Mouse (Mus musculus) heart, postnatal 25 days (tissue): Measurements from ENCODE around the gene Map3k4. TPM values are rescaled to one million over a fixed set of nuclear protein-coding genes. Genes with fewer than 3 reads are reported as not detected.

Source experiments
- DNase-seq: peaks from one replicate; pipeline ENCODE4 v3.0.0; 2022; ENCODE audit warnings: low spot score
- intact Hi-C: fragments of 180-260 bp; cut with DNase I; formaldehyde crosslinking; loops from one replicate; pipeline ENCODE4 v1.15.1; 2025
- total RNA-seq, 2 experiments: library from RNA; stranded (reverse); gene quantifications; 2 replicates each; pipeline ENCODE4 v1.2.3; 2021

Gene Map3k4
- 10 to 100 TPM; 42.9 to 46.3 TPM for total RNA-seq

DNA sequence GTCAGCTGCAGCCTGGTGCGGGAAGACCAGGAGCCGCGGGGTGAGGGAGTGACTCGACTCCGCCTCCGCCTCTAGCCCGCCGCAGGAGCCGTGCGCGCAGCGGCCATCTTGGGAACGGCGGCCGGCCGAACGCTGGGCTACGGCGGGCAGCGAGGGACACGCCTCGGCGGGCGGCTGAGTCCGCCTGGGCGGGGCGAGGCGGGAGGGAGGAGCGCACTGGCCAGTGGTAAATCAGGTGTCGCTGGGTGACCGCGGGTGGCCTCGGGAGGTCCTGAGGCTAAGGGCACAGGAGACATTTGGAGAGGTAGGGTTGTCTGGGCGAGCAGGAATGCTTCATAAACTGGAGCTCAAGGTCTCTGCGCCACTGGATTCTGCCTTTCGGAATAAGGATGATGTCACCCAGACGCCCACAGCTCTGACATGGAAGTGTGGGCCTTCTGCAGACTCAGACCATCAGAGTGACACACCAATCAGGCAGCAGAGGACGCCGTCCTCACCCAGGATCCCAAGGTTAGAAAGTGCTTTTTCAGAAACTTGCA lies at the start of gene Map3k4:
Map3k4 (minus strand) TSS at position 134 of the 539 bp plus-strand sequence.
- peak; percentile 85 for DNase-seq
- intact Hi-C loops: loop anchor here (5.0 kb wide), 1 partner anchor 49 kb away; no protein-coding TSS in a partner anchor

DNA sequence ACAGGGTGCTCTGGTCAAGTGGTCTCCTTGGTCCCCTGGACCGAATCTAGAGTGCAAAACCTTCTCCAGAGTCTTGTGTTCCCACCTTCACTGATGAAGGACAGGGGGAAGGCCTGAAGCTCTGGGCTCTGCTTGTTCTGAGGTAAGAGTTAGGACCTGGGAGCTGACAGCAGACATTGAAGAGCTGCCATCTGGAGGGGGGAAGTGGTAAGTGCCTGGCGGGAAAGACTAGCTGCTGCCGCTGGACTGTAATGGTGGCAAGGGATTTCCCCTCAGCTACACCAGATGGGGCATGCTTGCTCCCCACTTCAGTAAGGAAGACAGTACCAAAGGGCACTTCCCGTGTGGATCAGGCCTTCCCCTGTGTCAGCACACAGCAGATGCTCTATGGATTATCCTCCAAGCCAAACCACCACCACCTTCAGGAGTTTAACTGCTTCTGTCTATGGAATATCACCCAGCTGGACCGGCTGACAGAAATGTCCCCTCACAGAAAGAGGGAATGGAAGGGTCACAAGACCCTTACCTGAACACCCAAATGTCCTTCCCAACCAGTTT lies 48.9 kb upstream of the Map3k4 start:
- peak; percentile 37 for DNase-seq
- intact Hi-C loops: loop anchor here (1.0 to 5.0 kb wide), 3 partner anchors 50 to 101 kb away; partner anchors contain the start of gene Map3k4

DNA sequence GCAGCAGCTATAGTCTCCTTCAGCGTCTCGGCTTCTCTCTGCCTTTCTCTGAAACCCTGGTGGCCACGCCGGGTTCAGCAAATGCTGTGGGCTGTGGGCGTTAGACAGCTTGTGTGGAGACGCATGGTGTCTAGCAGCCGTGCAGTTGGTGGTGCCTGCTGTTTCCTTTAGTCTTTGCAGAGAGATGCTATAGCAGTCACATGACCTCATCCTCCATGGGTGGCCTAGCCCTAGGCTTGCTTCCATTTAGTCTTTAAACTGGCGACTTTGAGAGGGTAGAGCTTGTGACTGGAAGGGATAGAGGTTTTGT lies 45.8 kb upstream of the Map3k4 start:
- DNase-seq: no peak
- intact Hi-C loops: no loop called here

DNA sequence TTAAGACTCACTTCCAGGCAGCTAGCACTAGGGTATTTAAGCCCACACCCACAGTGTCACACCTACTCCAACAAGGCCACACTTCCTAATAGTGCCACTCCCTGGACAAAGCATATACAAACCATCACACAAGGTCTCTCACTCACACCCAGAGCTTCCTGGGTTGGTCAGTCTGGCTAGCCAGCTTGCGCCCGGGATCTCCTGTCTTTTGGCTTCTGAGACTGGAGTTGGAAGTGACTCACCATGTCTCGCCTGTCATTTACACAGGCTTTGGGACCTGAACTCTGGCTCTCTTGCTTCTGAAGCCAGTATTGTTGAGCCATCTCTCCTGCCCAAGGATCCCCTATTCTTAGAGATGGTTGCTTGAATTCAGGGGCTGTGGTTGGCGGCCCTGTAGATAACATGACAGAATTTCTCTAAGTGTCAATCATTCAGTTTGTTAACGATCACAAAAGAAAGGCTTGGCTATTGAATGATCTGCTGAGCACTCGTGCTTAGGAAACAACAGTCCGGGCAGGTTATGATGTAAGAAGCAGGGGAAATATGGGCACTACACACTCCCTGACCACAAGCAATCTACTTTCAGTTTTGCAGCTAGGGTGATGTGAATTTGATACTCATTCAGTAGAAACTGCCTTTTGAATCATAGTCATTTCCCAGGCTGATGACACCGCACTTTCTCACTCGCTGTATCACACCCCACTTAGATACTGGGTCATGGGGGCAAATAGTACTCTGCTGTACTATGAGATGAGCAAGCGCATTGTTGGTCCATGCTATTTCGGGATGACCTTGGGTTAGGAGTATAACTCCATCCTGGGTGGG lies 45.2 kb upstream of the Map3k4 start:
- no peak for DNase-seq
- intact Hi-C loops: no loop called here

DNA sequence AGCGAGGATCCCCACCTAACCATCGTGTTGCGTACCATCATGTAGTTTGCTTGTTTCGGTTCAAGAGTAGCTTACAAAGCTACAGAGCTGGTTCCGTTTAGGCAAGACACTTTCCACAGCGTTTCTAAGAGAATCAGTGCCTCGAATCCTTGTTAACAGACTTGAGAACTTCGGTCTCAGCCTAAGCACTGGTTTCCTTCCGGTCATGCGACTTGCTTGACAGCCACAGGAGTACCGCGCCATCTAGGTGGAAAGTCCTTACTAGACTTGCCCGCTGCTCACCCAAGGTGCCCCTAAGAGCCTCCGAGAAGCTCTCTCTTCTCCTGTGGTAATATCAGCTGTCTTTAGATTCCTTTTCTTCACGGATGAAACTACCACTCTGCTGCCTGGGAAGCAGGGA lies 41.3 kb upstream of the Map3k4 start:
- intact Hi-C loops: no loop called here
- no peak for DNase-seq

DNA sequence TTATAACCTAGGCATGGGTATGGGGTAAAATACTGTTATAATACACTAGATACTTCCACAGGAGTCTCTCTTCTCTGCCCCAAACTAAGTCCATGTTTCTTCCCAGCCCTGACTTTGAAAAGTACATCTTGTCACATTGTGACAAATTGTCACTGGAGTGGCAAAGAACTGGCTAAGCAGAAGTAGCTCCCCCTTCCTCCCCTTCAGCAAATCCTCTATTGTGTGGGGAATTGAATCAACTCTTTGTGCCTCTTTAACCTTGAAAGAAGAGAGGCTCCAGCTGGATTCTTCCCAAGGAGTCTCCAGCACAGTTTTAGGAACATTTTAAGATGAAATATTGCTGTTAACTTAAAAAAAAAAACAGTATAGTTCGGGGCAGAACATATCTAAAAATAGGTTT lies 34.2 kb upstream of the Map3k4 start:
- intact Hi-C loops: no loop called here

DNA sequence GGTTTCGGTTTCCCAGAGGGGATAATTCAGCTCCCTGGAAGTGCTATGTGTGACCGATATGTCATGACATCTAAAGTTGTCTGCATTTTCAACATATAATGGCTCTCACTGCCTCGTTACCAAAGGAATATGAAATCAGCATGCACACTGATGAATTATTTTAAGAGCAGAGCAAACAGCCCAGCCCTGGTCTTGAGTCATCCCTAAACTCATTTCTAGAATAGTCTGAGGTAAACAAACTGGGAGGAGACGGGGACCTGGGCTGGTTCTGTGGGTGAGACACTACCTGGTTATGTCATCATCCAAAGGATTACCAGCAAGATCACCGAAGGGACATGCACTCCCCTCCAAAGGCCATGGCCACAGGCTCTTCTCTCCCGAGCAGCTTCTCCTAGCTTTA lies 33.0 kb upstream of the Map3k4 start:
- no peak for DNase-seq

More for the DNA sequence above, 34.2 kb upstream of the Map3k4 start:
- DNase-seq: no peak

DNA sequence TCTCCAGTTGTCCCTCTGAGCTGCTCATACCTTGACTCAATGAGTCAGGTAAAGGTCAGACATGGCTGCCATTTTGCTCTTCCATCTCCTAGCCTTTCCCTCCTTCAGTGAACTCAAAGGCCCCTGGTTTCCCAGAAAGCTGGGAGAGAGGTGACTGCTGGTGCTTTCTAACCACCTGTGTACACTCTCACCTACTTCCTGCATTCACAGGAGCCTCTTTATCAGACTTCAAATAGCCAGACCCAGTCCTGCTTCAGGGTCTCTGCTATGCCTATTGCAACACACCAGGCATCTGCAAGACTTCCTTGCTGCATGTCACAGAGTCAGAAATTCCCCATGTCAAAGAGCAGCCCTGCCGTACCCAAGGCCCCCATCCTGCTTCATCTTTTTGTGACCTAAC lies 28.9 kb upstream of the Map3k4 start:
- intact Hi-C loops: no loop called here
- no peak for DNase-seq

More for the DNA sequence above, 33.0 kb upstream of the Map3k4 start:
- intact Hi-C loops: no loop called here

DNA sequence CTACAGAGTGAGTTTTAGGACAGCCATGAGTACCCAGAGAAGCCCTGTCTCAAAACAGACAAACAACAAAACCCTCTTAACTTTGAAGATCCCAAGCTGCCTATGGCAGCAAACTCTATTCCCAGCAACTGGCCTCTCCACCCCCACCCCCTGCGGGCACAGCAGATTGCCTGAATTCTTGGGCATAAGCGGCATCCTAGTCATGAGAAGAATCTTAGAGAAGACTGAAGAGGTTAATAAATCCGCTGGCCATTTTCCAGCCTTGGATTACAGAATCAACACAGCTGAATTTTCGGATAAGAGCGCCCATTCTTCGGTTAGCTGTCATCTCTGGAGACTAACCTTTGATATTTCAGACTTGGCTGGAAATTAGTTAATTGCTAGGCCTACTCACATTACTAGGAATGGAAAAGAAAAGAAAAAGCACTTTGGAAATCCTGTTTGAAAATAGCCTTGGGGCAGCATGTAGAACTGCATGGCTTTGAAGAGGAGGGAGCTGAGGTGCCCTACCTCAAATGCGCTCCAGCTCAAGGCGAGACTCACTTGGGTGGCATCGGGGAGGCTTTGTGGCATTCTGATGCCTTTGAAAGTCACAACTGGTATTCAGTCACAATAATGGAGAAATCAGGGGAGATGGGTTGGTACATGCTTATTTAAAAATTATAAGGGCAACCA lies 25.2 kb upstream of the Map3k4 start:
- no peak for DNase-seq
- intact Hi-C loops: no loop called here

DNA sequence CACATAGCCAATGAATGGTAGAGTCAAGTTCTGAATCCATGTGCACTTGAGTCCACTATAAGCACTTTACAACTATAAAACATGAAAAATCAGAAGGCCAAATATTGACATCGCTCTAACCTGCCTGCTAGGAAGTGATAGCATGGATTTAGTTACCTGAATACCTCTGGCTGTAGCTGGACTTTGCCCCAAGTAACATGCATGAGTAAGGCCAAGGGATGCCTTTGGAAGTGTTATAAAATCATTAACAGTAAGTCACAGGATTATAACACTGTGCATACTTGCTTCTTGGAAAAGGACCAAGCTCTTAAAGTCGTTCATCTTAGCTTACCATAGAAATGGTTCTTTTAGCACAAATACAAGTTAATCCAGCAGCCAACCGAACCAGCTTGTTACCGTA lies 18.6 kb upstream of the Map3k4 start:
- DNase-seq: no peak
- intact Hi-C loops: no loop called here

DNA sequence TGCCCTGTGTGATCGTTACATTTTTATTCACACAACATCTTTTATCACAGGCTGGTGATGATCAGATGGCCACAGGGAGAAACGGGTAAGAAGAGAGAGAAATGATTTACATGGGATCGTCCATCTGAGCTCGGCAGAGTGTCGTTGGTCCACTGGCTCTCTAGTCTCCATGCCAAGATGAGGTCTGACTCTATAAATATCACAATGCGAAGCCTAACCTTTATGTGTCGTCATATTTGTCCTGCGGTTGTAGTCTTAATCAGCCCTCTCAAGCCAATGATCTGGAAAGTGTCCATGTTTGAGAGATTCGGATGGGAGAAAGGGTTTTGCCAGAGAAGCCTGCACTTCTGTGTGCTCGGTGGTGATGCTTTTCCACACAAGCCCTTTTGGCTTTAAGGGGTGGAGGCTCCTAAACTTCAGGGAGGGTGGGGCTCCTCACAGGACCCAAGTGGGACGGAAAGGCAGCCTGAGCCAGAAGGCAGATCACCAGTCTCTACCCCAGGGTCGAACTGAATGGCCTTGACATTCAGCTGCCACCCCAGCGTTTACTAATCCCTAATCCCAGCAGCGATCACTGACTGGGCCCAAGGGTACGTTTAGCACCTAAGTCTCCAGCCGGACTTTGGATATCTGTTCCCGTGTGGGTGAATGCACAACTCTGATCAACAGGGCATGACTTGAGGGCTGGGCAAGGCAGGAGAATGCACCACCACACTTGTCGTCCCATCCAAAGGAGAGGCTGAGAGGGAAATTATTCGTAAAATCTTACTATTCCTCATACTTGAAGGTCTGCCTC lies 17.7 kb upstream of the Map3k4 start:
- no peak for DNase-seq
- intact Hi-C loops: no loop called here

DNA sequence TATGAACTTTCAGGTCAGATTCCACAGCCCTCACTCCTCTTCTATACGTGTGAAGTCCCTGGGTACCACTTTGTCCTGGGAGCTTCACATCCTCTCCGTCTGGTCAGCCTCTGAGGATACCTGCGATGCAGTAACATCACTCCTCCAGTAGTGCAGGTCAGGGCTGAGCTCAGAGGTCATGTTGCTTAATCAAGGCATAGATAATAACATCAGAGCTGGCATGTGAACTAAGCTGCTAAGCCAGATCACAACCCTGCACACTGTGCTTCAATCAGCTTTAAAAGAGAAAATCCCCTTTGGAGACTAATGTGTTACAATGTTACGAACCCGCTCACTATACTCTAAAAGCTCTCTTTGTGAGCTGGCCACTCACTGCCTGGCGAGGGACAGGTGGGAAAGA lies 16.5 kb upstream of the Map3k4 start:
- intact Hi-C loops: no loop called here
- DNase-seq: no peak

DNA sequence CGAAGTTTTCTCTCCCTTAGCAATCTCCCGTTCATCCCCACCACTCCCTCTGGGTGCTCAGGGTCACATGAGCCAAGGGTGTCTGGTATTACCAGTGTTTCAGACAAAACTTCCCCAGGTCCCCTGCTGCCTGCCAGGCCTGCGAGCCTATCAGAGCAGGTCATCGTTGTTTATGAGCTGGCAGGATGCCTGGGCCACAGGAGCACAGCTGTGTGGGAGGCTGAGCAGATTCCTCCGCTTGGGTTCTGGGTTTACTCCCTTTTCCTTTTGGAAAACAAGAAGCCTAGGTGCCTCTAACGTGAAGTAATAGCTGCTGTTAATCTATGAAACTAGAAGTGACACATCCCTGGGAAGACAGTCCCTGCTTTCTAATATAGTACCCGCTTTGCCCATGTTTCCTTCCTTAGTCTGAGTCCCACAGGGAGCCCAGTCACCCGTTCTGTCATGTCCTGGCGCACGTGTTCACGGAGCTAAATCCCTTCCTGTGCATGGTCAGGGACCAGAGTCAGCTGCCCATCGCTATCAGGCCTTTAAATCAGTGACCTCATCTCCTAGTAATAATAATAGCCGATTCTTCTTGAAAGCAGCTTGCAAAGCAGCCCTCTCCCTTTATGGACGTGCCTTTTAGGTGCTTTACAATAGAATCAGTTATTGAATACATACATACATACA lies 9.4 kb upstream of the Map3k4 start:
- intact Hi-C loops: no loop called here

DNA sequence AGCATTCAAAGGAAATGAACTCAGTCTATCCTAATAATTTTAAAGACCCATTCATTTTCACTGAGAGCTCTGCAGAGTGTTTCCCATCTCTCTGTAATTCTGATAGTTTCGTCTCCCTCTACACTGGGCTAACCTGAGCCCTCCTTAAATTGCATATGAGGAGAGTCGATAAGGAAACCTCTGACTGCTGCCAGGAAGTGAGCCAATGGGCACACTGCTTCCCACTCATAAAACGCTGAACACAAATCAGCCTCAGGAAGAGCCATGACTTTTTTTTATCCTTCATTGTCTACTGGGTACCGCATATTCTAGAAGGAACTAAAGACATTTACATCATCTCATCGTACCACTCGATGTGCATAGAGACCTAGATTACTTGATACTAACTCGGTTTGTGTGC lies 1.2 kb upstream of the Map3k4 start:
- no peak for DNase-seq
- intact Hi-C loops: loop anchor here (5.0 kb wide), 1 partner anchor 48 kb away; no protein-coding TSS in a partner anchor

More for the DNA sequence above, 9.4 kb upstream of the Map3k4 start:
- DNase-seq: peak; percentile 30

DNA sequence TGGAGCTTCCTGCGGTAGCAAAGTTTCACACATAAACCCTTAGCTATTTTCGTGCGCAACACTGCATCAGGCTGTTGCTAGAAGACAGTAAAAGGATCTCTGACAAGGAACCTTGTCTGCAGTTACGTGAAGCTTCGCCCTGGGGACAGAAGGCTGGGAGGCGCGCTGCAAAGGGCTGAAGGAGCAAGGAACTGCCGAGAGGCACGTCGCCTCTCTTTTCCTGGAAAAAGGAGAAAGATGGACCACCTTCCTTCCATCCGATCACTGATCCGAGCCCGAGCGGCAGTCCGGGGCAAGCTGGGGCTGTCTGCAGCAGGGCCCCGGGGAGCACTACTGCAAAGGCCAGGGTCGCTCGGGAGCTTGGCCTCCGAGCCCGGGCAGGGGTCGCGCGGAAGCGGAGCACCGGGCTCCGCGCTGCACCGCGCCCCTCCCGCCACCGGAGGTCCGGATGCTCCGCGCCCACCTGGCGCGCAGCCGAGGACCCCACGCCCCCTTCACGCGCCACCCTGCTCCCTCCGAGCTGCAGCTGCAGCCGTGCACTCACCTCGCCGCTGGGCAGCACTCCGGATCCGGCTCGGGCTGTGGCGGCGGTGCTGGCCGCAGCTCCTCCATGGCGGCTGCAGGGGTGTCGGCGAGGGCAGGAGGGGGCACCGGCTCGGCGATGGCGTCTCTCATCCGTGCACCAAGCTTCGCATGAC lies 493 bp downstream of the Map3k4 start:
- intact Hi-C loops: loop anchor here (5.0 kb wide), 1 partner anchor 49 kb away; no protein-coding TSS in a partner anchor
- DNase-seq: no peak

DNA sequence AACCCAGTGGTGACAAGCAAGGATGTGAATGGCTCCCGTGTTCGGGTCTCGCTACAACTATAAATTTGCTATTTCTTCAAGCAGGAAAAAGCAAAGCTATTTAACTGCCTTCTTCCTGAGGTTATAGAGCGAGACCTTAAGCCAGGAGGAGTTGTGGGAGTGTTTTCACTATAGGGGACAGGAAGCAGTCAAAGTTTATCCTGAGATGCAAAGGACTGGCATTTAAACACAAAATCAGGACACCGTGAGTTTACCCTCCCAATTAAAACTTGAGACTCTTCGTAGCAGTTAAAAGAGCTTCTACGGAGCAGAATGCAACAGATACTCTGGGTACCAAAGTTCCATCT lies 1.0 kb downstream of the Map3k4 start:
- DNase-seq: no peak
- intact Hi-C loops: loop anchor here (5.0 kb wide), 1 partner anchor 50 kb away; no protein-coding TSS in a partner anchor

DNA sequence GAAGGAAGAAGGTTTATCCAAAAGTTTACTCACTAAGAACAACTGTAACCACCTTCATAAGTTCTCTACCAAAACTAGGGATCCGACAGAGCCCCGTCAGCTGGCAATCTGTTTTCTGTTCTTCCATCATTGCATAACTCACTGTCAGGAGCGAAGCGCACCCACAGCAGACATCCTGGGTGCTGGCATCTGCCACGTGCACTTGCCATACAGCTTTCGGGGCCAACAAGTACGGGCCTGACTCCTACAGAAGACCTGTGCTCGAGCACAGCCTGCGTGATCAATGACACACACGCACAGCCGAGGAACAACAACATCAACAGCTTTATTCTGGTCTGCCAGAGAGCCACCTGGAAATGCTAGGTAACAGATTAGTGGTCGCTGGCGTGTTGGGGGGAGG lies 2.3 kb downstream of the Map3k4 start:
- no peak for DNase-seq
- intact Hi-C loops: loop anchor here (5.0 kb wide), 1 partner anchor 51 kb away; no protein-coding TSS in a partner anchor

DNA sequence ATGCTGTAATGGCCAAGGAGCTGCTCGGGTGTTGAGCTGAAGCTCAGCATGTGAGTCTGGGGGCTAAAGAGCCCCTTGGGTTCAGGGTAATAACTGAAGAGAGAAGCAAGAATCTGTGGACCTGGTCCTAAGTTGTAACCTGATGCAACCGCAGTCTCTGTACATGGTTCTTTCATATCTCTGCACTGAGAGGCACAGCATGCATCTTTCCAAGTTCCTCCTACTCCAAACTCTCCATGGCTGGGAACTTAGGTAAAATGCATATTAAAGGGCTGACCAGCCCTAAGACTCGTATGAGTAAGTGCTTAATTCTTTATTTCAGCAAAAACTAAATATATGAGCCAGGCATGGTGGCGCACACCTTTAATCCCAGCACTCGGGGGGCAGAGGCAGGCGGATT lies 6.3 kb downstream of the Map3k4 start:
- intact Hi-C loops: no loop called here
- DNase-seq: no peak

DNA sequence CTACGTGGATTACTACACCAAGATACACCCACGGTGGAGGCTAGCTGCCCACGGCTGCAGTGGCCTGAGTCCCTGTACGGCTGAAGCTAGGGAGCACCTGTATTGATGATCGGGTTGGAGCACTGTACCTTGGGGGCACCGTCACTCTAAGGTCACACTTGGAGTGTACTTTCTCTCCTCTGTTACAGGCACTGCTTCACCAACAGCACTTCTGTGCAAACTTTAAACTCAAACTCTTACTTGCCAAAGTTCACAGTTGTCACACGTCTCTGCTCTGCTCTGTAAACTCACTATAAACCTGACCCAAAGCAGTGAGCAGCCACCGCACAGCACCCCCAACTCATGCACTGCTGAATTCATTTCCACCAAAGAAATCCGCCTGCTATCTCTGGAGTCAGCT lies 9.1 kb downstream of the Map3k4 start:
- intact Hi-C loops: no loop called here
- no peak for DNase-seq
